Mouse (Mus musculus): Measurements from ENCODE around the gene Tns1.

DNA sequence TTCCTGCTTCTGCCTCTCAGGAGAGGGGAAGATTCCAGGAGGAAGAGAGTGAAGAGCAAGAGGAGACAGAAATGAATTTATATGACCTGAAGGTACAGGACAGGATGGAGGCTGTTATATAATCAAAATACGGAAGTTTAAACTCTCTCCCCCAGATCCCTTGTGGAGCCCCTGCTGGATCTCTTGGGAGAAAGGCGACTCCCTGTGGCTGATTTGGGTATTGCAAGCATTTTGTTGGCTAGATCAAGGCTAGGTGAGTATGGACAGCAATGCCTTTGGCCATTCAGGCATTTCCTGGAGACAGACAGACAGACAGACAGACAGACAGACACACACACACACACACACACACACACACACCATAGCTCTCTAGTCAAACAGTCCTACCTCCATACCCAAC, 46.9 kb downstream of the Tns1 start:
- TF ChIP-seq CTCF (IDR thresholded peaks at IDR 0.05; ENCODE audit: insufficient read depth, low read depth, low read length) (no peak; the same call in 1 of the 2 replicates), POLR2A (IDR thresholded peaks at IDR 0.05; ENCODE audit: insufficient read depth, low read depth, low read length) (no peak)
